Mouse (Mus musculus) mammary gland, adult 2 months (tissue): Measurements from ENCODE around the gene Gimap3. TPM values are rescaled to one million over a fixed set of nuclear protein-coding genes. Genes with fewer than 3 reads are reported as not detected.

Experiments used
- polyA plus RNA-seq: library from polyadenylated mRNA; depleted of rRNA; stranded (reverse); fragments of >200 nt; gene quantifications from 2 replicates; pipeline ENCODE4 v1.2.3, GENCODE M21; 2012; ENCODE audit warnings: low replicate concordance; rRNA removed

Gene Gimap3
- 61.7 and 68.3 TPM in 2 replicates for polyA plus RNA-seq

GRCm38 (mm10) chr6:48770696-48771095 is at the start of gene Gimap3:
Gene Gimap3 (minus strand): TSS chr6:48770851.

GRCm38 (mm10) chr6:48745959-48746889 is 24.4 kb downstream of the Gimap3 start, which contains the start of gene Gimap5:
Gene Gimap5 (plus strand): TSS chr6:48746197.

GRCm38 (mm10) chr6:48738961-48739779 is 31.5 kb downstream of the Gimap3 start, which contains the start of gene Gimap1:
Gene Gimap1 (plus strand): TSS chr6:48739054.

GRCm38 (mm10) chr6:48718455-48718854 is 52.2 kb downstream of the Gimap3 start, which contains the start of the genes Gm28053 and Gimap7:
Gene Gm28053 (plus strand): TSS chr6:48718607.
Gene Gimap7 (plus strand): TSS chr6:48718621.

Other genes starting within 250 kb of the Gimap3 start
- gene Atp6v0e2, start 233.2 kb downstream of the Gimap3 start, polyA plus RNA-seq: 14.1 and 44.0 TPM in 2 replicates
- gene Lrrc61, start 216.1 kb downstream of the Gimap3 start, polyA plus RNA-seq: 28.4 and 37.2 TPM in 2 replicates
- gene Rarres2, start 198.1 kb downstream of the Gimap3 start, polyA plus RNA-seq: 141 and 205 TPM in 2 replicates
- gene Gm45021, start 181.2 kb downstream of the Gimap3 start, polyA plus RNA-seq: not detected in 2 replicates
- 44.0 and 69.3 TPM in 2 replicates for gene Repin1, start 177.0 kb downstream of the Gimap3 start, polyA plus RNA-seq
- not detected in 2 replicates for gene Gm44965, start 176.9 kb downstream of the Gimap3 start, polyA plus RNA-seq
- gene Zfp775, start 168.8 kb downstream of the Gimap3 start, polyA plus RNA-seq: 5.5 and 9.2 TPM in 2 replicates
- 2.3 and 2.6 TPM in 2 replicates for gene AI854703, start 144.1 kb downstream of the Gimap3 start, polyA plus RNA-seq
- 9.5 and 11.9 TPM in 2 replicates for gene Gimap8, start 123.6 kb downstream of the Gimap3 start, polyA plus RNA-seq
- 4.7 and 7.4 TPM in 2 replicates for gene Gimap9, start 94.7 kb downstream of the Gimap3 start, polyA plus RNA-seq
- 45.9 and 83.2 TPM in 2 replicates for gene Gimap4, start 86.3 kb downstream of the Gimap3 start, polyA plus RNA-seq
- gene Gimap6, start 62.6 kb downstream of the Gimap3 start, polyA plus RNA-seq: 23.4 and 35.8 TPM in 2 replicates
- 0.29 TPM in 1 of 2 replicates, not detected in the other for gene Gm28053, start 52.2 kb downstream of the Gimap3 start, polyA plus RNA-seq
- gene Gimap7, start 52.2 kb downstream of the Gimap3 start, polyA plus RNA-seq: 2.8 and 3.2 TPM in 2 replicates
- 14.8 and 53.3 TPM in 2 replicates for gene Gimap1, start 31.8 kb downstream of the Gimap3 start, polyA plus RNA-seq
- 27.6 and 43.3 TPM in 2 replicates for gene Gimap5, start 24.7 kb downstream of the Gimap3 start, polyA plus RNA-seq
- 117 and 142 TPM in 2 replicates for gene Tmem176a, start 70.1 kb upstream of the Gimap3 start, polyA plus RNA-seq
- gene Tmem176b, start 70.6 kb upstream of the Gimap3 start, polyA plus RNA-seq: 317 and 511 TPM in 2 replicates
- 14.6 and 18.5 TPM in 2 replicates for gene Aoc1, start 102.0 kb upstream of the Gimap3 start, polyA plus RNA-seq
- 0.06 and 0.08 TPM in 2 replicates for gene 1600015I10Rik, start 159.0 kb upstream of the Gimap3 start, polyA plus RNA-seq
- gene Doxl2, start 204.1 kb upstream of the Gimap3 start, polyA plus RNA-seq: not detected in 2 replicates
- gene Svs1, start 216.0 kb upstream of the Gimap3 start, polyA plus RNA-seq: not detected in 2 replicates